Mouse (Mus musculus) lung, postnatal 25 days (tissue): ENCODE measurements around the gene Apol10b.
"Not testable (repeated sequence)": the region's sequence is repeated elsewhere in the genome, so short reads cannot be mapped to it uniquely, and the experiment has no call there.

Experiments
- DNase-seq: peaks from one replicate; pipeline ENCODE4 v3.0.0; 2022; ENCODE audit warnings: low spot score

Gene Apol10b

DNA sequence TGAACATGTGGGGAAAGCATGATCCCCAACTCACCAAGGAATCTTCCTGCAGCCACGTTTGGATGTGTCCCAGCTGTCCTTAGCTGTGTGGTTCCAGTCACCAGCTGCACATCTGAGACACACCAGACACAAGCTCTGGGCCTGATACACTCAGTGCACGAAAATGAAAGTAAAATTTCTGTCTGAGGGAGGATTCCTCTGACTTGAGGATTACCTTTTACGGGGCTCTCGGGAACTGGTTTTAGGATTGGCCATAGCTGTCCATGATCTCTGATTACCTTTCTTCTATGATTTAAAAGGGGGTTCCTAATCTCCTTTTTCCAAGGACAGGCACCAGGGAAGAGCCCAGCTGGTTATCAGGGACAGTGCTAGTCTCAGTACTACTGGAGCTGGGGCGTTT lies at the start of gene Apol10b:
TSS of gene Apol10b (minus strand) at position 165 of the 400 bp plus-strand sequence.
- DNase-seq = no peak

DNA sequence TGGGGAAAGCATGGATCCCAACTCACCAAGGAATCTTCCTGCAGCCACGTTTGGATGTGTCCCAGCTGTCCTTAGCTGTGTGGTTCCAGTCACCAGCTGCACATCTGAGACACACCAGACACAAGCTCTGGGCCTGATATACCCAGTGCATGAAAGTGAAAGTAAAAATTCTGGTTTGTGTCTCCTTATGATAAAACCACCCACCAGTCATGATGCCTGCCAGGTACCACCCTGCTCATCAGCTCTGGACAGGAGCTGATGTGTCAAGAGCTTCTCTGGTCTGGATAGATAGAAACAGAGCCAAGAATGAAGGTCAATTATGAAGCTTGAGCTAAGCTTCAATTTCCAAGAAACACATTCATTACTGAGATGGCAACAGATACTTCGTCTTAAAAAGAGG lies 47.3 kb upstream of the Apol10b start, which contains the start of gene Apol11b:
TSS of gene Apol11b (minus strand) at position 111 of the 400 bp plus-strand sequence.
- DNase-seq = not testable (repeated sequence)

DNA sequence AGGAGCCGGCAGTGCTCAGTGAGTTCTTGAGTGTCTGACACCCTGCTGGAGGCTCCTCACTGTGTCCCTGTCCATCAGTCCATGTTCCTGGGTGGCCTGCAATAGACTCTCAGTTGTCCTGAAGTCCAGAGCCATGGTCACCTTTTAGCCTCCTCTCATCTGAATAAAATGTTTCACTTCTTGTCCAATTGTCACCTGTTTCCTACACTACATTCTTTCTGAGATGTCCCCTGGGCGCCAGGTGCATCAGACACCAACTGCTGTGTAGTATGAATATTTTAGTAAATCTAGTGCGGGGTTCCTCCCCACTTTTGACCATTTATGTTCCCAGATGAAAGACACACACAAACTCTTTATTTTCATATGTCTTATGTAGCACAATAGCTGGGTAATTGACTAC lies 33.9 kb upstream of the Apol10b start:
- DNase-seq = not testable (repeated sequence)

DNA sequence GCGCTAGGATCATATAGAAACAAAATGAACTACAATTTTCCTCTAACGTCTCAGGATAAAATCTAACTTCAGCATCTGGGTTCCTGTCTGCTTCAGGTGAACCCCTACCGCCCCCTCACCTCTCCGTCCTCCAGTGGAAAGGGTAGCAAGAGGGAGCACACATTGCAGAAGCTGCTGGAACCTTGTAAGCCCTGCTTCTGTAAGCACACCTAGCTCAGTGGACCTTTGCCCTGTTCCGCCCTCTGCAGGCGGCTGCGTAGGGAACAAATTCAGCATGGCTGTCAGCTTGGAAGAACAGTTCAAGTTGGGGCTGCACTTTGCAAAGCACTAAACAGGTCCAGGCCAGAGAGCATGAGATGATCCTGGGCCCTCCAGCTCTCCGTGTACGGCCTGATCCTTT lies 32.7 kb upstream of the Apol10b start:
- DNase-seq = not testable (repeated sequence)

DNA sequence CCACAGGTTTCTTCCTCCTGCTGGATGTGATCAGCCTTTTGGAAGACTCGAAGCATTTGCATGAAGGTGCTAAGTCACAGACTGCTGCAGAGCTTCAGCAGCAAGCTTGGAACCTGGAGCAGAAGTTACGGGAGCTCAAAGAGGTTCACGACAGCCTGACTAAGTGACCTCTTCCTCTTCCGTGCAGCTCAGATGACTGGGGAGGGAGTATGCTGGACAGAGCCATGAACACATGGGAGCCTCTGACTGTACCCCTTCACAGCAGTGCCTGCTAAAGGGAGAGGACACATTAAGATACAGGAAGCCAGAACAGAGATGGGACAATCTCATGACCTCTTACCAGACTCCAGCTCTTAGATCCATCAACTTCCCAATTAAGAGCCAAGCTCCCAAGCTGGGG lies 30.5 kb upstream of the Apol10b start:
- not testable (repeated sequence) for DNase-seq

DNA sequence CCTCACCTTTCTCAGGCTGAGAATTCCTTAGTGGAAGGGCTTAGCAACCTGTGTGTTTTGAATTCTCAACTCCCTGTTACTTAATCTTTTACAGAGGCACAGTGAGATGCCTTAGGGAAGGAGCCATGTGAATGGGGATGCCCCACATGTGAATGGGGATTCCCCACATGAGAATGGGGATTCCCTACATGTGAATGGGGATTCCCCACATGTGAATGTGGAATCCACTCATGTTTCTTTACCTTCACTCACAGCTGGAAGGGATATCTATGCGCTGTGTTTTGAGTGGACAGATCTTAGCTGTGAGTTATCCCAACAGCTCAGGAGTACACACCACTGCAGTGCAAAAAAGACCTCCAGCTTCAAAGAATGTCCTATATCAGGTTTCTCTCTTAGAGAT lies 28.8 kb upstream of the Apol10b start:
- no peak for DNase-seq

DNA sequence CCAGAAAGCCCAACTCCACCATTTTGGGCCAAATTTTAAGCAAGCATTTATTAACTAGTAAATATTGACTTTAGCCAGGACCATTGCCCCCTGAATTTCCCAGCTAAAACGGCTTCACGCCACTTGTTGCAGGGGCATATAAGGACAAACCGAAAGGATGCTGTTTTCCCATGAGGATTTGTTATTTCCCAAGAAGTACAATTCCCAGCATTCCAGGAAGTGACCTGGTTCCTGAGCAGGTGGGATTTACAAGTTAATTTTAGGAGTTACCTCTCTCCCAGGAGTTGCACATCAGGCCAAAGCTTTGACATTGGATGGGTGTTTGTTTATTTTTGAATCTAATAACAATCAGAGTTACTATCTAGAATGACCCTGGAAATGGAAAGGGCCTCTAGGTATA lies 10.1 kb upstream of the Apol10b start:
- no peak for DNase-seq

DNA sequence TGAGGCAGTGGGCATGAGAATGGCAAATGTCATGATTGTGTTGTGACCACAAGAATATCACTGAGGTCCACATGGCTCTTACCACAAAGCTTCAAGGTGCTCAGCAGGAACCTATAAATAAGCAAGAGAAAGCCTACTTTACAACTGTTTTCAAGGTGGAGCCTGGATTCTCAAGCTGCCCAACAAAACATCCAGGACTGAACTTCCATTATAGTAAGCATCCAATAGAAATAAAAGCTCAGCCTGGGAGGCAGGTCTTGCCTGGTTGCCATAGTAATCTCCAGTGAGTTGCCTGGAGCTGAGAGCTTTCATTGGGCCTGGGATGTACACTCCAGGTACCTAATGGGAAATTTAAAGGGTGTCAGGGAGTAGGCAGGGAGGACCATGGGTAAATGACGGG lies 3.0 kb upstream of the Apol10b start, which contains the start of gene Gm36245:
TSS of gene Gm36245 (plus strand) at position 301 of the 400 bp plus-strand sequence.
- no peak for DNase-seq

DNA sequence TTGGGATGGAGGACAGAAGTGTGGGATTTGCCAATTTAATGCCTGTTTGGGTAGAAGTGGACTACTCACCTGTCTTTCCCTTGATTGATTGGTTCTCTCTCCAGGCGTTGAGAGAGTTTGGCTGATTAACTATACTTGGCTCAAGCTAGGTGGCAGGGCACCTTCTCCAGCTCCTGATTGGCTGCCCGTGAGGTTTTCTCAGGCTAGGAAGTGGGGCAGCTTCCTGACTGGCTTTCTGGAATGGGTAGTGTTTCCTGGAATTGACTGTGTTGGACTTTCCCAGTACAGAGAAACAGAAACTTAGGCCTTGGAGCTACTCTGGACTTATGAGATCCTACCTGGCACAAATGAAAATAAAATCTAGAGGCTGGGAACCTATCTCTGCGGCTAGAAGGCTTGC lies 2.5 kb upstream of the Apol10b start:
- DNase-seq = peak; percentile 35

DNA sequence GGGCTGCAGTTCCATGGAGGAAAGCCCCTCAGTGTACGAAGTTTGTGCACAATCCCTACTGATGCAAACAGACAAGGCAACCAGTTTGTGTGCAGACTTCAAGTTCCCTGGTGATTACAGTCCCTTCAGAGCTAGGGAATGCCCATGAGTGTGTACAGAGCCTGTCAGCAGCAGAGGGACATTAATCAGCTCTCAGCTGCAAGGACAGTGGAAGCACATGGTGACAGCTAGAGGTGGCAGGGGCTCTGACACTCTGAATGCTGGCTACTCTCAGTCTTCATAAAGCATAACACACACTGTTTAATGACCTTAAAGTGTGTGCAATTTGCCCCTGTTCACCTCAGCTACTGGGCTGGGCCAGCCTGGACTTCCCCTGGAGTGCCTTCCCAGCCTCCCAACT lies 2.4 kb downstream of the Apol10b start:
- no peak for DNase-seq

DNA sequence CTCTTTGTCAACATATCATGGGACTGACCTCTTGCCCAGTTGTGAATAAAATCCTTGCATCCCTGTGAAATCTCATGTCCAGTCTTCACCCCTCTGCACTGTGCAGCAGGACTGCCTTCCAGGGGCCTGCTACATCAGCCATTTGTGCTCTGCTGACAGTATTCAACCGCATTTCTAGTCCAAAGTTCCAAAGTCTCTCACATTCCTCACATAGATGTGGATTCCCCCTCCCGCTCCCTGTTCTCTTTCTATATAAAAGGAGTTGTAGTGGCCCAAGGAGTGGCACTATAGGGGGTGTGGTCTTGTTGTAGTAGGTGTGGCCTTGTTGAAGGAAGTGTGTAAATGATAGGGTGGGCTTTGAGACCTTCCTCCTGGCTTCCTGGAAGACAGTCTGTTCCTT lies 5.0 kb downstream of the Apol10b start:
- no peak for DNase-seq

DNA sequence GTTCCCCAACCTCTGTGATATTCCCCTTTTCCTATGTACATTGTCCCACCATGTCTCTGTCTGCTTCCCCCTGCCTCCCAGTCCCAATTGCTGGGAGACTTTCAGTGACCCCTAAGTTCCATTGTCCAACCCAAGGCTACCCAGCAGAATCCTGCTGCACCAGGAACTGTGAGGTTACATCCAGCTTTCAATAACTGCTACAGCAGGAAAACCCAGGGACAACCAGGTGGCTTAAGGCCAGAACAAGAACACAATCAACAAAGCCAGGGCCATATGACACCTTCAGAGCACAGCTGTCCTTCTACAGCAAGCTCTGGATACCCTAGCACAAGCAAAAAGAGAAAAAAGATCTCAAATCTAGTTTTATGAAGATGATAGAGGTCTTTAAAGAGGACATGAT lies 6.9 kb downstream of the Apol10b start:
- no peak for DNase-seq

DNA sequence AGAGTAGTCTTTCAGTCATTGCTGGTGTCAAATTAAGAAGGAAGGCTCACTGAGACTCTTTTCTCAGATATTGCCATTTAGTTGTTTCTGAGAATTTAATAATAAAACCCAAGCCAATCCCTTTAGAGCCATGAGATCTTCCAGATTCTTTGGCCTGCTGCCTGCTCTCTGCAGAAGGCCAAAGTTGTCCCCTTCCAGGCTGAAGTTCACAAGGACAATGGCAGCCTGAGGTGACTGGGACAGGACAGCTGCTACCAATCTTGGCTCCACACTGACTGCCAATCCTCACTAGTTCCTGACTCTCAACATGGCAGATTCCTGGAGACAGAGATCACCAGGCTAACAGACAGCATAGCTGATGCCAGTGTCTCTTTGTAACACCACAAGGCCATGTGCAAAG lies 8.9 kb downstream of the Apol10b start:
- DNase-seq = peak; percentile 34

DNA sequence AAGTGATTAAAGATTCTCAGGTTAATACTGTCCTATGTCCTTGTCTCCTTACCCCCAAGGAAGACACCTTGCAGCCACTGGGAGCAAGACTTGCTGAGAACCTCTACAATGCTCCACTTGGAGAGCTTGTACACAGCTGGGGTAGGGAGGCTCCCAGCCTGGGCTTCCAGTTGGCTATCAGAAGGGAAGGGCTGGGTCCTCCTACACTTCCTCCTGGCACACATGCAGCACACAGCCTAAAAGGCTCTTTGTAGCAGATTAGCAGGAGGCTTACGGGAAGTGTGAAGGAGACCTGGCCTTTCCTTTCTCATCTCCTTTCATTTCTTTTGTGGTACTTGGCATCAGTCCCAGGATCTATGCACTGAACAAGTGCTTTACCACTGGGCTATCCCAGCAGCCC lies 14.2 kb downstream of the Apol10b start:
- peak; percentile 65 for DNase-seq

DNA sequence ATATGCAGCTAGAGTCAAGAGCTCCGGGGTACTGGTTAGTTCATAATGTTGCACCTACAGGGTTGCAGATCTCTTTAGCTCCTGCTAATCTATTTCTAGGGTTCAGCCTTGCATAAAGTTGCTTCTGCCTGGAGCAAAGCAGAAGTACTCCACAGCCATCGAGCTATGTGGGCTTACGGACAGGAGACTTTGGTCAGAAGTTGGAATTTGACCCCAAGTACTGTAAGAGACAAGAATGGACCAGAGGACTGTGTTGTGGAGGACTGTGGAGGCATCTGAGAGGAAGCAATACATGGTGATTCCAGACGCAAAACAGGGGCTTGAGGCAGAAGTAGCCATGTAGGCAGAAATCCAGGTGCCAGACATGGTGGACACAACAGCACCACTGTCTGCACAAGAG lies 16.6 kb downstream of the Apol10b start:
- DNase-seq = no peak

DNA sequence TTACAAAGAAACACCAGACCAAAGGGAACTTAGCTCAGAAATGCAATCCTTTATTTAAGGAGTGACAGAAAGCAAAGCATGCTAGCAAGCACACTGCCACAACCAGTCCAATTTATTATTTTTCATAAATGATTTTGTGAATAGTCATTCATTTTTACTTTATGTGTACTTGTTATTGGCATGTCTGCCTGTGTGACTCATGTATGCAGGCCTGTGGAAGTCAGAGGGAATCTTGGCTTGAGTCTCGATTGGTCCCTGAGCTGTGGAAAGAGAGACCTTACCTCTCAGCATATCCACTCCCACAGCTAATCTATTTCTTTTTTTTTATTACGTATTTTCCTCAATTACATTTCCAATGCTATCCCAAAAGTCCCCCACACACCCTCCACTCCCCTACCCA lies 17.1 kb downstream of the Apol10b start:
- no peak for DNase-seq

DNA sequence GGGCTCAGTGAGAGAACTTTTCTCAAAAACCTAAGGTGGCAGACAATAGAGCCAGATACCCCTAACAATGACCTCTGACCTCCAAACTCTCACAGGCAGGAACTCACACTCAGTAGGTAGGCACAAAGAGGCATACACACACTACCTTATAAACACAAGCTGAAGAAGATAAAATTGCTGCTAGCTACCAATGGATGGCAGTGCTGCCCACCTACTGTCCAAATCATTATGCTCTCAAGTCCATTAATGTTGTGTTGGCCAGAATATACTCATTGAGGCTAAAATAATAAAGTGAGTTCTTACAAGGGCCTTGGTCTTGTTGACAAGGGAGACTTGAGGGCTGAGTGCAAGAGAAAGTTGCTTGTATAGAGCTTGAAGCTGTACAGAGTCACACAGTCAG lies 32.7 kb downstream of the Apol10b start:
- DNase-seq = no peak

DNA sequence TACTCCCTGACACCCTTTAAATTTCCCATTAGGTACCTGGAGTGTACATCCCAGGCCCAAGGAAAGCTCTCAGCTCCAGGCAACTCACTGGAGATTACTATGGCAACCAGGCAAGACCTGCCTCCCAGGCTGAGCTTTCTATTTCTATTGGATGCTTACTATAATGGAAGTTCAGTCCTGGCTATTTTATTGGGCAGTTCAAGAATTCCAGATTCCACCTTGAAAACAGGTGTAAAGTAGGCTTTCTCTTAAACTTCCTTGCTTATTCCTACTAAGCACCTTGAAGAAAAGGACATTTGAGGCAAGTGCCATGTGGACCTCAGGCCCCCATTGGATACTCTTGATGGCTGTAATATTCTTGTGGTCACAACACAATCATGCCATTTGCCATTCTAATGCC lies 34.1 kb downstream of the Apol10b start, which contains the start of gene 1700025B11Rik:
TSS of gene 1700025B11Rik (minus strand) at position 101 of the 400 bp plus-strand sequence.
- DNase-seq = no peak

DNA sequence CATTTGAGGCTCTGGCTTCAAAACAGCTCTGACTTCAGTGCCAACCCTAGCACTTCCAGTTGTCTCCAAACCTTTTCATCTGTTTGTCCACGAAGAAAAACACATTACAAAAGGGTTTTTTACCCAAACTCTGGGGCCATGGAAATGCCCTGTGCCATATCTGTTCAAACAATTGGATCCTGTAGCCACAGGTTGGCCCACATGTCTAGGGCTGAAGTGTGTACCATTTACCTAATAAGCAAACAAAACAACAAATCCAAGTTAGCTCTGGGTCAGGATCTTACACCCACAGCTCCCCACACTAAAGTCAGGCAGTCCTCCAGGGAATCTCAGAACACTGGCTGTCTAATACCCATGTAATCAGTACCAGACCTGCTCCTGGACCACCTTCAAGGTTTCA lies 56.7 kb downstream of the Apol10b start:
- DNase-seq = not testable (repeated sequence)
